Mouse (Mus musculus) ES-E14 (cell line): ENCODE results near the gene 2510009E07Rik.

Source experiments
- CHD2 ChIP-seq: IDR thresholded peaks from 2 replicates; pipeline ENCODE4 v1.6.1; 2014; ENCODE audit warnings: mild to moderate bottlenecking, low read depth, low read length, inconsistent platforms
- HCFC1 ChIP-seq: IDR thresholded peaks from 2 replicates; pipeline ENCODE4 v1.6.1; 2012; ENCODE audit warnings: low read length, inconsistent platforms, borderline replicate concordance; ENCODE audit not compliant: insufficient read depth
- MAFK ChIP-seq: IDR thresholded peaks from 2 replicates; pipeline ENCODE4 v1.6.1; 2014; ENCODE audit warnings: mild to moderate bottlenecking, low read depth, low read length, inconsistent platforms; ENCODE audit not compliant: insufficient read depth
- ZC3H11A ChIP-seq: IDR thresholded peaks from 2 replicates; pipeline ENCODE4 v1.6.1; 2012; ENCODE audit warnings: low read depth, mild to moderate bottlenecking, inconsistent platforms, low read length, borderline replicate concordance

DNA sequence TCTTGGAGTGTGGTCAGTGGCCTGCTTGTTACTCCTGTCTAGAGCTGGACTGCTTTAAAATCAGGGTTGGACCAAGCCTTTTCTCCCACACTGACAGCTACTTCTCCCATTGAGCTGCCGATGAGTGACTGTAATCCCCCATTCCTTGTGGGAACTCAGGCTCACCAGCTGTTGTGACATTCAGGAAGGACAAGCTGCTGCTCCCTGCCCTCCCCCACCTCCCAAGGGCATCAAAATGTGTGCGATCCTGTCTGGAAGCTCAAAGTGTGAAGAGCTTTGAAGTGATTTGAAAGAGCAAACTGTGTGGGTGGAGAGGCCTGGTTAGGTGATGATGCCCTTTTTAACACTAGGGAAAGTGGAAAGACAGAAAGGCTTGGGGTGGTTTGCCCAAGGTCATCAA lies 15.9 kb upstream of the 2510009E07Rik start:
- TF ChIP-seq CHD2 (no peak), ZC3H11A (no peak), HCFC1 (no peak), MAFK (no peak)
